Mouse (Mus musculus) adrenal gland, postnatal 4 days (tissue): ENCODE data around the gene Ppfibp1. TPM values are rescaled to one million over a fixed set of nuclear protein-coding genes. Genes with fewer than 3 reads are reported as not detected.

Source experiments
- DNase-seq, 2 experiments: peaks; one replicate each; pipeline ENCODE4 v3.0.0; 2021 to 2022; ENCODE audit warnings: low spot score in 2 of 2, mixed read lengths in 2 of 2
- total RNA-seq, 2 experiments: library from RNA; stranded (reverse); gene quantifications; 2 replicates each; pipeline ENCODE4 v1.2.3; 2021

The Ppfibp1 gene
- total RNA-seq, 2 experiments from 2014 or later, result 146 to 152 TPM

GRCm38 (mm10) chr6:146958694-146959093 lies 70.4 kb downstream of the Ppfibp1 start:
- no peak for DNase-seq

GRCm38 (mm10) chr6:146959908-146960680 lies 71.8 kb downstream of the Ppfibp1 start:
- no peak for DNase-seq

- DNase-seq, result no peak
Measured at GRCm38 (mm10) chr6:146960956-146961355, 72.7 kb downstream of the Ppfibp1 start.

GRCm38 (mm10) chr6:146961832-146962481 lies 73.7 kb downstream of the Ppfibp1 start:
- DNase-seq, result no peak

GRCm38 (mm10) chr6:146963396-146964150 lies 75.3 kb downstream of the Ppfibp1 start:
- DNase-seq, result no peak

GRCm38 (mm10) chr6:146965139-146965772 lies 77.0 kb downstream of the Ppfibp1 start:
- DNase-seq, result no peak

GRCm38 (mm10) chr6:146966446-146967019 lies 78.2 kb downstream of the Ppfibp1 start:
- no peak for DNase-seq

GRCm38 (mm10) chr6:146967836-146968235 lies 79.5 kb downstream of the Ppfibp1 start:
- DNase-seq, result no peak

- no peak for DNase-seq
Measured at GRCm38 (mm10) chr6:146970811-146971210, 82.5 kb downstream of the Ppfibp1 start.

- DNase-seq, result no peak
Measured at GRCm38 (mm10) chr6:146971366-146971765, 83.1 kb downstream of the Ppfibp1 start.

GRCm38 (mm10) chr6:146972009-146972408 lies 83.7 kb downstream of the Ppfibp1 start:
- no peak for DNase-seq

GRCm38 (mm10) chr6:146972740-146973139 lies 84.5 kb downstream of the Ppfibp1 start:
- no peak for DNase-seq

- no peak for DNase-seq
Measured at GRCm38 (mm10) chr6:146973406-146973805, 85.1 kb downstream of the Ppfibp1 start.

- DNase-seq, result no peak
Measured at GRCm38 (mm10) chr6:146973830-146974229, 85.5 kb downstream of the Ppfibp1 start.

- DNase-seq, result no peak
Measured at GRCm38 (mm10) chr6:146976446-146976845, 88.2 kb downstream of the Ppfibp1 start.

GRCm38 (mm10) chr6:146978691-146979114 lies 90.4 kb downstream of the Ppfibp1 start:
- DNase-seq, result no peak

- DNase-seq, result no peak
Measured at GRCm38 (mm10) chr6:146979115-146979744, 90.9 kb downstream of the Ppfibp1 start.

- DNase-seq, result no peak
Measured at GRCm38 (mm10) chr6:146979953-146980352, 91.7 kb downstream of the Ppfibp1 start.

GRCm38 (mm10) chr6:146981249-146981835 lies 93.1 kb downstream of the Ppfibp1 start:
- no peak for DNase-seq

- no peak for DNase-seq
Measured at GRCm38 (mm10) chr6:146984569-146984968, 96.3 kb downstream of the Ppfibp1 start.
